Mouse (Mus musculus) MEL (cell line): ENCODE measurements around the gene Lsm12. TPM values are rescaled to one million over a fixed set of nuclear protein-coding genes. Genes with fewer than 3 reads are reported as not detected.
"Not testable (repeated sequence)": the region's sequence is repeated elsewhere in the genome, so short reads cannot be mapped to it uniquely, and the experiment has no call there.

Experiments used
- DNase-seq: peaks from one replicate; pipeline ENCODE4 v3.0.0; 2011; ENCODE audit warnings: low read depth, low spot score
- H3K27ac ChIP-seq: 2 replicates; pipeline ENCODE4 v1.5.1; 2012; ENCODE audit warnings: low read depth, mild to moderate bottlenecking, control low read depth, low read length, moderate library complexity; ENCODE audit not compliant: control insufficient read depth
- H3K27me3 ChIP-seq, 2 experiments: fragments of 150-350 bp in 1 of 2; sonication (generic) in 1 of 2; 2 replicates each; pipeline ENCODE4 v1.6.1; 2012; ENCODE audit warnings: low read length in 2 of 2, mild to moderate bottlenecking in 2 of 2, improper control_type of control experiment in 1 of 2, moderate library complexity in 1 of 2; ENCODE audit not compliant: insufficient read depth in 2 of 2, control insufficient read depth in 1 of 2
- H3K36me3 ChIP-seq, 2 experiments: 2 replicates each; pipeline ENCODE4 v1.6.1; 2012 to 2014; ENCODE audit warnings: low read length in 2 of 2, improper control_type of control experiment in 1 of 2, inconsistent platforms in 1 of 2, mild to moderate bottlenecking in 1 of 2; ENCODE audit not compliant: insufficient read depth in 2 of 2, control insufficient read depth in 1 of 2
- H3K4me1 ChIP-seq, 2 experiments: fragments of 150-350 bp in 1 of 2; sonication (generic) in 1 of 2; 2 replicates each; pipeline ENCODE4 v1.6.1; 2012; ENCODE audit warnings: low read length in 2 of 2, improper control_type of control experiment in 1 of 2, mild to moderate bottlenecking in 1 of 2; ENCODE audit not compliant: insufficient read depth in 2 of 2, control insufficient read depth in 1 of 2
- H3K4me3 ChIP-seq, 2 experiments: fragments of 150-350 bp in 1 of 2; sonication (generic) in 1 of 2; 2 replicates each; pipeline ENCODE4 v1.5.1; 2012; ENCODE audit warnings: low read depth in 2 of 2, low read length in 2 of 2, mild to moderate bottlenecking in 2 of 2, moderate library complexity in 2 of 2, control low read depth in 1 of 2, improper control_type of control experiment in 1 of 2; ENCODE audit not compliant: control insufficient read depth in 1 of 2, insufficient read depth in 1 of 2
- H3K79me2 ChIP-seq: 2 replicates; pipeline ENCODE4 v1.6.1; 2012; ENCODE audit warnings: mild to moderate bottlenecking, low read length, moderate library complexity; ENCODE audit not compliant: control insufficient read depth, poor library complexity, insufficient read depth
- H3K9ac ChIP-seq: 2 replicates; pipeline ENCODE4 v1.6.1; 2012; ENCODE audit warnings: low read depth, mild to moderate bottlenecking, control low read depth, low read length, moderate library complexity; ENCODE audit not compliant: control insufficient read depth, poor library complexity, severe bottlenecking
- H3K9me3 ChIP-seq: fragments of 150-350 bp; sonication (generic); replicated peaks from 2 replicates; pipeline ENCODE4 v1.6.1; 2012; ENCODE audit warnings: mild to moderate bottlenecking, low read length, improper control_type of control experiment, moderate library complexity; ENCODE audit not compliant: insufficient read depth
- BHLHE40 ChIP-seq: IDR thresholded peaks from 2 replicates; pipeline ENCODE4 v1.6.1; 2012; ENCODE audit warnings: low read depth, mild to moderate bottlenecking, inconsistent platforms, low read length, improper control_type of control experiment, borderline replicate concordance
- CHD2 ChIP-seq: IDR thresholded peaks from 2 replicates; pipeline ENCODE4 v1.6.1; 2011; ENCODE audit warnings: low read length, improper control_type of control experiment
- CTCF ChIP-seq, 3 experiments: IDR thresholded peaks in 2 of 3; conservative IDR thresholded peaks in 1 of 3; 2 replicates each; pipeline ENCODE4 v1.5.1; 2011 to 2012; ENCODE audit warnings: low read length in 3 of 3, low read depth in 2 of 3, mild to moderate bottlenecking in 2 of 3, improper control_type of control experiment in 1 of 3, inconsistent platforms in 1 of 3, mixed read lengths in 1 of 3, moderate library complexity in 1 of 3; ENCODE audit not compliant: control insufficient read depth in 1 of 3, insufficient read depth in 1 of 3, poor library complexity in 1 of 3, severe bottlenecking in 1 of 3
- ELF1 ChIP-seq: IDR thresholded peaks from 2 replicates; pipeline ENCODE4 v1.6.1; 2014; ENCODE audit warnings: low read depth, mild to moderate bottlenecking, inconsistent platforms, low read length, improper control_type of control experiment, moderate library complexity
- EP300 ChIP-seq, 2 experiments: IDR thresholded peaks; 2 replicates each; pipeline ENCODE4 v1.6.1; 2011; ENCODE audit warnings: improper control_type of control experiment in 2 of 2, low read length in 2 of 2, low read depth in 1 of 2, mild to moderate bottlenecking in 1 of 2
- ETS1 ChIP-seq: IDR thresholded peaks from 2 replicates; pipeline ENCODE4 v1.6.1; 2012; ENCODE audit warnings: low read depth, mild to moderate bottlenecking, inconsistent platforms, low read length, improper control_type of control experiment, moderate library complexity
- GABPA ChIP-seq: IDR thresholded peaks from 2 replicates; pipeline ENCODE4 v1.6.1; 2012; ENCODE audit warnings: low read depth, mild to moderate bottlenecking, inconsistent platforms, low read length, improper control_type of control experiment, moderate library complexity
- GATA1 ChIP-seq: IDR thresholded peaks from 2 replicates; pipeline ENCODE4 v1.6.1; 2011; ENCODE audit warnings: low read depth, low read length, improper control_type of control experiment
- MAZ ChIP-seq: IDR thresholded peaks from 2 replicates; pipeline ENCODE4 v1.6.1; 2012; ENCODE audit warnings: low read depth, mild to moderate bottlenecking, inconsistent platforms, low read length, improper control_type of control experiment
- MXI1 ChIP-seq: IDR thresholded peaks from 2 replicates; pipeline ENCODE4 v1.6.1; 2011; ENCODE audit warnings: mild to moderate bottlenecking, low read depth, low read length, improper control_type of control experiment
- MYC ChIP-seq: IDR thresholded peaks from 2 replicates; pipeline ENCODE4 v1.6.1; 2011; ENCODE audit warnings: low read depth, mild to moderate bottlenecking, low read length, improper control_type of control experiment, moderate library complexity
- POLR2A ChIP-seq, 2 experiments: IDR thresholded peaks; 2 replicates each; pipeline ENCODE4 v1.6.1; 2011 to 2012; ENCODE audit warnings: low read length in 2 of 2, mild to moderate bottlenecking in 2 of 2, control low read depth in 1 of 2, improper control_type of control experiment in 1 of 2, low read depth in 1 of 2, moderate library complexity in 1 of 2; ENCODE audit not compliant: control insufficient read depth in 1 of 2, insufficient read depth in 1 of 2, poor library complexity in 1 of 2
- POLR2AphosphoS2 ChIP-seq: IDR thresholded peaks from 2 replicates; pipeline ENCODE4 v1.6.1; 2011; ENCODE audit warnings: low read length, improper control_type of control experiment
- RCOR1 ChIP-seq: IDR thresholded peaks from 2 replicates; pipeline ENCODE4 v1.6.1; 2012; ENCODE audit warnings: low read depth, mild to moderate bottlenecking, inconsistent platforms, low read length, improper control_type of control experiment
- SMC3 ChIP-seq: IDR thresholded peaks from 2 replicates; pipeline ENCODE4 v1.6.1; 2011; ENCODE audit warnings: low read depth, low read length, improper control_type of control experiment
- TBP ChIP-seq: IDR thresholded peaks from 2 replicates; pipeline ENCODE4 v1.8.0; 2011; ENCODE audit warnings: low read depth, low read length, improper control_type of control experiment
- UBTF ChIP-seq: IDR thresholded peaks from 2 replicates; pipeline ENCODE4 v1.6.1; 2012; ENCODE audit warnings: low read depth, mild to moderate bottlenecking, inconsistent platforms, low read length, improper control_type of control experiment, moderate library complexity, borderline replicate concordance; ENCODE audit not compliant: insufficient read depth
- ZC3H11A ChIP-seq: IDR thresholded peaks from 2 replicates; pipeline ENCODE4 v1.6.1; 2012; ENCODE audit warnings: low read depth, mild to moderate bottlenecking, inconsistent platforms, low read length, improper control_type of control experiment
- ZKSCAN1 ChIP-seq: IDR thresholded peaks from 2 replicates; pipeline ENCODE4 v1.6.1; 2012; ENCODE audit warnings: low read depth, mild to moderate bottlenecking, inconsistent platforms, low read length, improper control_type of control experiment, moderate library complexity
- ZMIZ1 ChIP-seq: IDR thresholded peaks from 2 replicates; pipeline ENCODE4 v1.6.1; 2012; ENCODE audit warnings: low read depth, mild to moderate bottlenecking, inconsistent platforms, low read length, improper control_type of control experiment, moderate library complexity
- polyA plus RNA-seq, 2 experiments: library from polyadenylated mRNA; stranded (reverse) in 1 of 2; unstranded in 1 of 2; fragments of >175 nt in 1 of 2; fragments of >200 nt in 1 of 2; gene quantifications; 2 replicates each; pipeline versions ENCODE4 v1.2.1 to v1.2.4; 2012; ENCODE audit warnings: low replicate concordance in 2 of 2, low read depth in 1 of 2; ENCODE audit not compliant: insufficient read length in 2 of 2, insufficient read depth in 1 of 2, missing spikeins in 1 of 2
- total RNA-seq: library from RNA; depleted of rRNA; stranded (reverse); fragments of 300-350 nt; gene quantifications from 2 replicates; pipeline ENCODE4 v1.2.3, GENCODE M21; 2012

Lsm12 gene
- total and polyA plus RNA-seq, 3 experiments: 75.0 to 150 (median 128) TPM

- H3K79me2 ChIP-seq, H3K27me3 ChIP-seq, H3K9ac ChIP-seq, DNase-seq, H3K4me1 ChIP-seq, H3K27ac ChIP-seq, H3K9me3 ChIP-seq, H3K36me3 ChIP-seq, H3K4me3 ChIP-seq: not testable (repeated sequence)
- TF ChIP-seq TBP (peak; percentile 17; the same call in 1 of the 2 replicates), ZC3H11A (peak; percentile 31; the same call in 1 of the 2 replicates), SMC3 (peak; percentile 52), CTCF (IDR thresholded peaks at IDR 0.05 in 2 of 3, conservative IDR thresholded peaks at IDR 0.05 in 1 of 3; ENCODE audit: control insufficient read depth in 1 of 3, insufficient read depth in 1 of 3, low read depth in 2 of 3, low read length in 3 of 3, poor library complexity in 1 of 3, severe bottlenecking in 1 of 3) (peak in 2 of 3 experiments; percentile 17 to 52; a peak in 3 of 6 replicates)
Observed at GRCm38 (mm10) chr11:102158024-102158423, 27.1 kb downstream of the Lsm12 start.

GRCm38 (mm10) chr11:102156786-102157089 is 28.4 kb downstream of the Lsm12 start:
- no peaks in the 10 kb centered on the region; the same call in 1 of the 2 replicates for H3K79me2 ChIP-seq
- peak overlapping the region in 1 of 2 experiments; percentile 47; a peak in 2 of 4 replicates for H3K4me3 ChIP-seq
- no peaks in the 10 kb centered on the region for H3K27me3 ChIP-seq
- H3K27ac ChIP-seq: no peak overlapping the region
- H3K9me3 ChIP-seq: no peaks in the 10 kb centered on the region
- peaks cover 0 to 4% of the 10 kb centered on the region in 2 experiments; a peak in 2 of 4 replicates for H3K4me1 ChIP-seq
- peaks cover 0 to 6% of the 10 kb centered on the region in 2 experiments; a peak in 2 of 4 replicates for H3K36me3 ChIP-seq
- no peak for DNase-seq
- TF ChIP-seq GABPA (no peak), POLR2A (IDR thresholded peaks at IDR 0.05; ENCODE audit: control insufficient read depth in 1 of 2, insufficient read depth in 1 of 2, low read depth in 1 of 2, low read length in 2 of 2, poor library complexity in 1 of 2) (no peak), ZKSCAN1 (no peak), ETS1 (no peak), MAZ (no peak), UBTF (no peak), EP300 (IDR thresholded peaks at IDR 0.05; ENCODE audit: low read depth in 1 of 2, low read length in 2 of 2) (no peak), BHLHE40 (no peak), MYC (no peak), RCOR1 (no peak), ELF1 (no peak), CHD2 (no peak), MXI1 (no peak), SMC3 (no peak), POLR2AphosphoS2 (no peak), GATA1 (no peak), CTCF (IDR thresholded peaks at IDR 0.05 in 2 of 3, conservative IDR thresholded peaks at IDR 0.05 in 1 of 3; ENCODE audit: control insufficient read depth in 1 of 3, insufficient read depth in 1 of 3, low read depth in 2 of 3, low read length in 3 of 3, poor library complexity in 1 of 3, severe bottlenecking in 1 of 3) (no peak), ZMIZ1 (no peak)
- H3K9ac ChIP-seq: no peak overlapping the region
